Mouse (Mus musculus): Measurements from ENCODE around the gene Vmn2r124.
A peak's percentile ranks its signal among the peaks of the same experiment; 100 is the strongest.
"Not testable (repeated sequence)": the region's sequence is repeated elsewhere in the genome, so short reads cannot be mapped to it uniquely, and the experiment has no call there.

Gene Vmn2r124

DNA sequence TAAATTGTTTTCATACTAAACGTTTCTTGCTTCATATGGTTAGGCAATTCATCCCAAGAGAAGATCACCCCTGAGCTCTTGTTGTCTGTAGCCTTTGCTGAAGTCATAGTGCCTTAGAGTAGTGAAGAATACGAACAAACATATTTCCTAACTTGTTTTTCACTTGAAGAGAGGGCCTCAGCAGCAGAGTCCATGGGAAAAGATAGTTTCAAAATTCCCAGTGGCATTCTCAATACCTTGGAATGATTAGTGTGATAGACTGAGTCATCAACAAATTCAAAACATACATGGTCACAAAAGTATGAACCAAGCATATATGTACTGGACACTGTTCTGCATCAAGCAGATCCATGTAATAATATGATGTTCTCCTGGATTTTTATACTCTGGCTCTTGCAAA, at the start of gene Vmn2r124:
Vmn2r124 (plus strand) TSS at position 301 of the 400 bp plus-strand sequence.
- DNase-seq, result no peak

DNA sequence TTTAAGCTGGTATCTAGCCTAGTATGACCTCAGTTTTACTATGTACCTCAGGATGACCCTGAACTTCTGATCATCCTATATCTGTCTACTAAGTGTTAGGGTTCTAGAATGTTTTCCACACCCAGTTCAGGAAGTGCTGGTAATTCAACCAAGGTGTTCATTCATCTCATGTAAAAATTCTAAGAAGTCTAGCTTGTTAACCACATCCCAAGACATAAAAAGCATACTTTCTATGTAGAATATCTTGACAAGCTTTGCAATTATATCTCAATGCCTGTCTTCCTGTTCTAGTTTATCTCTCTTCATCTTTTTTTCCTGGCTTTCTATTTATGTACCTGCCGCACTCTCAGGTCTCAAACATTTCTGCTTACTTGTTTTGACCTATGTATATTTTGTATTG, 44.5 kb upstream of the Vmn2r124 start:
- no peak for DNase-seq

DNA sequence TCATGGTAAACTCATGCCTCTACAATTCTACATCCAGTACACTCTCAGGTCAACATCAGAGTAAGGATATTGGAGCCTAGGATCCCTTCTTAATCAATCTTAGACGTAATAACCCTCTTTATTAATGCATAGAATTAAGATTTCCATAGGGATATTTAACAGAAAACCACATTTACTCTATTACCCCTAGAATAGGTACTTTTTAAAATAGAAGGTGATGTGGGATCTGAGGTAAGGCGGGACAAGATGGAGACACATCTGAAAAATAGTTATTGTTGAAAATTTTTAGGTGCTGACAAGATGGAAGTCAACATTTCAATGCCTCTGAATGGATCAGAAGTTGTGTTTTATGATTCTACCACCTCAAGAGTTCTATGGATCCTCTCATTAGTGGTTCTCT, 27.8 kb upstream of the Vmn2r124 start, which contains the start of gene Fpr-rs4:
Fpr-rs4 (plus strand) TSS at position 301 of the 400 bp plus-strand sequence.
- no peak for DNase-seq

DNA sequence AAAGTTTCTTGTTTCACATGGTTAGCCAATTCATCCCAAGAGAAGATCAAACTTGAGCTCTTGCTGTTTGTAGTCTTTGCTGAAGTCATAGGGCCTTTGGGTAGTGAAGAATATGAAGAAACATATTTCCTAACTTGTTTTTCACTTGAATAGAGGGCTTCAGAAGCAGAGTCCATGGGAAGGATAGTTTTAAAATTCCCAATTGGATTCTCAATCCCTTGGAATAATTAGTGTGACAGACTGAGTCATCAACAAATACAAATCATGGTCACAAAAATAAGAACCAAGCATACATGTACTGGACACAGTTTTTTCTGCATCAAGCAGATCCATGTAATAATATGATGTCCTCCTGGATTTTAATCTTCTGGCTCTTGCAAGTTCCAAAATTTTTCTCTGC, 35.5 kb downstream of the Vmn2r124 start, which contains the start of gene Vmn2r91:
Vmn2r91 (plus strand) TSS at position 301 of the 400 bp plus-strand sequence.
- DNase-seq, result not testable (repeated sequence)

DNA sequence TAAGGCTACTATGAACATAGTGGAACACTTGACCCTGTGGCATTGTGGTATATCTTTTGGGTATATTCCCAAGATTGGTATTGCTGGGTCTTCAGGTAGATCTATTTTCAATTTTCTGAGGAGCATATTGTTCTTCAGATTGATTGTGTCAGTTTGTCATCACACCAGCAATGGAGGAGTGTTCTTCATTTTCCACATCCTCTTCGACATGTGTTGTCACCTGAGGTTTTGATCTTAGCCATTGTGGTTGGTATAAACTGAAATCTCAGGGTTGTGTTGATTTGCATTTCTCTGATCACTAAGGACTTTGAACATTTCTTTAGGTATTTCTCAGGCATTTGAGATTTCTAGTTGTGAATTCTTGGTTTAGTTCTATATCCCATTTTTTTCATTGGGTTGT, 46.4 kb downstream of the Vmn2r124 start:
- DNase-seq, result not testable (repeated sequence)

DNA sequence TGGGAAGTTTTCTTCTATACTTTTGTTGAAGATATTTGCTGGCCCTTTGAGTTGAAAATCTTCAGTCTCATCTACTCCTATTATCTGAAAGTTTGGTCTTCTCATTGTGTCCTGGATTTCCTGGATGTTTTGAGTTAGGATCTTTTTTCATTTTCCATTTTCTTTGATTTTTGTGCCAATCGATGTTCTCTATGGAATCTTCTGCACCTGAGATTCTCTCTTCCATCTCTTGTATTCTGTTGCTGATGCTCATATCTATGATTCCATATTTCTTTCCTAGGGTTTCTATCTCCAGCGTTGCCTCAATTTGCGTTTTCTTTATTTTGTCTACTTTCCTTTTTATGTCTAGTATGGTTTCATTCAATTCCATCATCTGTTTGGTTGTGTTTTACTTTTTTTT, 53.0 kb downstream of the Vmn2r124 start:
- DNase-seq, result peak; percentile 18
